Mouse (Mus musculus) bone marrow, adult 2 months (tissue): ENCODE measurements around the gene Purb.
A peak's percentile ranks its signal among the peaks of the same experiment; 100 is the strongest.

Experiments
- CTCF ChIP-seq: fragments of 200-500 bp; IDR thresholded peaks from 2 replicates; pipeline ENCODE4 v1.5.1; 2011; ENCODE audit warnings: low read length, control low read depth; ENCODE audit not compliant: control insufficient read depth, insufficient read depth
- POLR2A ChIP-seq: fragments of 200-500 bp; IDR thresholded peaks from 2 replicates; pipeline ENCODE4 v1.6.1; 2011; ENCODE audit warnings: low read depth, mild to moderate bottlenecking, control low read depth, low read length, borderline replicate concordance; ENCODE audit not compliant: control insufficient read depth

GRCm38 (mm10) chr11:6520507-6521173 lies 44.9 kb upstream of the Purb start, which contains the start of gene Myo1g:
- no peak for TF ChIP-seq CTCF
- peak; percentile 25; the same call in 1 of the 2 replicates for TF ChIP-seq POLR2A
